Mouse (Mus musculus) induced T-regulatory cell, adult 2 months (primary cell): ENCODE measurements at regions not wholly inside any gene's neighbourhood (a gene's known extent, or its start where the extent isn't known, plus 50 kb on each side); places are given as distances from the start of the nearest gene placed in this dataset.

ENCODE experiments used
- DNase-seq: peaks from one replicate; pipeline ENCODE4 v3.0.0-alpha.2; 2012; ENCODE audit warnings: low read depth

GRCm38 (mm10) chr9:88068881-88069304 is 258.1 kb upstream of the Nt5e start:
- no peak for DNase-seq

GRCm38 (mm10) chr9:88069834-88070233 is 257.2 kb upstream of the Nt5e start:
- DNase-seq, result no peak

GRCm38 (mm10) chr9:88073165-88073564 is 253.8 kb upstream of the Nt5e start:
- peak; percentile 2 for DNase-seq

GRCm38 (mm10) chr9:88073579-88073978 is 253.4 kb upstream of the Nt5e start:
- no peak for DNase-seq

- DNase-seq, result no peak
Observed at GRCm38 (mm10) chr9:88082931-88083479, 244.0 kb upstream of the Nt5e start.

GRCm38 (mm10) chr9:88085181-88085816 is 241.7 kb upstream of the Nt5e start:
- DNase-seq, result no peak

- no peak for DNase-seq
Observed at GRCm38 (mm10) chr9:88085866-88086265, 241.1 kb upstream of the Nt5e start.

GRCm38 (mm10) chr9:88091781-88092527 is 235.0 kb upstream of the Nt5e start:
- no peak for DNase-seq

GRCm38 (mm10) chr9:88092561-88092960 is 234.4 kb upstream of the Nt5e start:
- DNase-seq, result no peak

GRCm38 (mm10) chr9:88113094-88113493 is 213.9 kb upstream of the Nt5e start:
- no peak for DNase-seq

- no peak for DNase-seq
Observed at GRCm38 (mm10) chr9:88120536-88120935, 206.5 kb upstream of the Nt5e start.

- DNase-seq, result no peak
Observed at GRCm38 (mm10) chr9:88120963-88121570, 205.9 kb upstream of the Nt5e start.

GRCm38 (mm10) chr9:88124322-88125005 is 202.5 kb upstream of the Nt5e start:
- no peak for DNase-seq

GRCm38 (mm10) chr9:88163025-88163780 is 163.8 kb upstream of the Nt5e start:
- DNase-seq, result no peak

GRCm38 (mm10) chr9:88177575-88178254 is 149.3 kb upstream of the Nt5e start:
- no peak for DNase-seq

- no peak for DNase-seq
Observed at GRCm38 (mm10) chr9:88181189-88181994, 145.6 kb upstream of the Nt5e start.

- DNase-seq, result no peak
Observed at GRCm38 (mm10) chr9:88207378-88207777, 119.6 kb upstream of the Nt5e start.

GRCm38 (mm10) chr9:88208022-88208421 is 119.0 kb upstream of the Nt5e start:
- no peak for DNase-seq

- no peak for DNase-seq
Observed at GRCm38 (mm10) chr9:88214758-88215157, 112.2 kb upstream of the Nt5e start.

GRCm38 (mm10) chr9:88220360-88220759 is 106.6 kb upstream of the Nt5e start:
- no peak for DNase-seq
